Mouse (Mus musculus) kidney, postnatal 36 days (tissue): Measurements from ENCODE around the gene Banp.

Source experiments
- DNase-seq, 2 experiments: peaks; one replicate each; pipeline ENCODE4 v3.0.0; 2021 to 2022; ENCODE audit warnings: mixed read lengths in 2 of 2

Banp gene

DNA sequence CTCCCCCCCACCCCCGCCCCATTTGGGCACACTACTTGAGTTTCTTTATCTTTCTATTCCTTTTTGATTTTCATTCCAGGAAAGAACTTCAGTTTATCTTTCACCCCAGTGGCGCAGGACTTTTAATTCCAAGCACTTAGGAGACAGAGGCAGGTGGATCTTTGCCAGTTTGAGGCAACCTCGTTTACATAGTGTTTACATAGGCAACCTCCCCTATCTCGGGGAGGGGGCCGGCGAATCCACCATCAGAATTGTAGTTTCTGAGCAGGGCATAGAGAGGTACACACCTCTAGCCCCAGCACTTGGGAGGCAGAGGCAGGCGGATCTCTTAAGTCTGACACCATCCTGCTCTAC lies 2.1 kb downstream of the Banp start:
- no peak for DNase-seq

DNA sequence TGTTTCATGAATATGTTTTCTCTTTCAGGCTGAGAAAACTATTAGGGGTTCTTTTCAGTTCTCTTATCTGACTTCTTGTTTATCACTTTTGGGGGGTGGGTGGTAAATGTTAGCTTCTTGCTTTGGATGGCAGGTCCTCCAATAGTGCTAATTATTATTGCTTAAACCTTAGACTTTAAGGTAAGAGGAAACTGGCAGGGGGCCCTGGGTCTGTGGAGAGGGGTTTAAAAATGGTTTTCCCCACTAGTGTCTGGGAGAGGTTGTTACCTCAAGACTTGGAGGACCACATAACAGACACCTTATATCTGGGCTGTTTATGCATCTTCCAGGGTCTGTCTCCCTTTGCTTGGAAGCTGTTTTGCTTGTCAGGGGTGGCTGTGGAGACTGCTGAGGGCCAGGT lies 2.6 kb downstream of the Banp start:
- DNase-seq, result no peak

DNA sequence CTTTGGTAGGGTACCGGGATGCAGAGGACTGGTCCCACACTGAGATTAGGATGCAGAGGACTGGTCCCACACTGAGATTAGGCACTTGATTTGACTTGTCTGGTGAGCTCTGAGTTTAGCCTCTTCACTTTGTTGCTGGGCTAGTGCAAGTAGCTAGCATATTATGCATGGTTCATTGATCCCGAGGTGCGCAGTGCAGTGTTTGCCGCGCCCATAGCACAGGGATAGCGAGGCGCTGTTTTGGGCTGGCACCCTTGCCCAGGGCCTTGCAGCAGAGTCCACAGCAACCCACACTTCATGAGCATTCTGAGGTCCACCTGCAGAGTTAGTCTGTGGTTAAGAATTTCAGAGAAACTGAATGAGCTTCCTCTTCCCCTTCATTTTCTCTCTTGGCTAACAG lies 3.2 kb downstream of the Banp start:
- DNase-seq, result peak; percentile 46 to 68

DNA sequence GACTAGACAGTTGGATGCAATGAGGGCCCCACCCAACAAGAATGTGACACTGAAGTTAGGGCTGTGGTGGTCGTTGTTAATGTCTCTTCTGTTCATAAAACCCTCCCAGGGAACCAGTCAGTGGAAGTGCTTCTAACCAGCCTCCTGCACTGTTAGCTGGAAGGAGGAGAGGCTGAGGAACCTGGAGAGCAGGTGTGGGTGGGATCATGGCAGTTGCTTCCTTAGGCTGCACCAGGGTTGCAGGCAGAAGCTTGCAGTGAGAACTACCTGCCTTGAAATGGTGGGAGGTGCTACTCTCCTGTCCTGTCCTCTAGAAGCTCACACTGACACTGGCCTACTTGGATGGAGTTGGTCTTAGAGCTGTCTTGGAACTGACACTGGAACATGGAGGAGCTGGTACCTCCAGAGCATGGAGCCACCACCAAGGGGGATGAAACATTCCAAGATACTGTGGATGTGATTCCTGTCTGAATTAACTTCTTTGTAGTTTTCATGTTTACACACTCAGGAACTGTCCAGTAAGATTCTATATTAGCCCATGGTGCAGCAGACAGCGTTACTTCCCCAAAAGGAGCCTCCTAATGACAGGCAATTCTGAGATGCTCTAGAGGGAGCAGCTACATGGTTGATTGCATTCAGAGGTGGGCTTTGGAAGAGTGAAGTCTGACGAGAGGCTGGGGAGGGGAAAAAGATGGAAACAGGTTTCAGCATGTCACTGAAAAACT lies 4.4 kb downstream of the Banp start:
- DNase-seq, result no peak

DNA sequence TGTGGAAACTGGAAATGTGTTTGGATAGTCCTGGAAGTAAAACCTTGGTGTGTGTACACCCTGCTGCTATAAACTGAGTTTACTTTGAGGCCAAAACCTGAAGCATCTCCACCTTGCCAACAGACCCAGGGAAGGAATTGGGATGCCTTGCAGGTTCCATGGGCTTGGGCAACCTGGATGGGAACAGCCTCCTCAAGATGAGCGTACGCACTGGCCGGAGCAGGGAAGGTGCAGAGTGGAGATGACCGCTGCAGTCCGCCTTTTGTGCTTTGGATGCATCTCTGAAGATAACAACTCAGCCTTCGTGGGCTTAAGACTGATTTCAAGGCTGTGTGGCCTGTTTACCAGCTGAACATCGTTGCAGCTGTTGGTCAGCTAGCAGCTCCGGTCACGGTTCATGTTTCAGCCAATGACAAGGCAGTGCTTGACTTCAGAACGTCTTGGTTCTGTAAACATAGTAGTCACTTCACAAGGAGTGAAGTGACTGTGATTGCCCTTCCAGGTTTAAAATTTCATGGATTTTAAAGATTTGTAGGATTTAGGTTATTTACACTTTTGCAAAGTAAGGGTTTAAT lies 5.5 kb downstream of the Banp start:
- no peak for DNase-seq

DNA sequence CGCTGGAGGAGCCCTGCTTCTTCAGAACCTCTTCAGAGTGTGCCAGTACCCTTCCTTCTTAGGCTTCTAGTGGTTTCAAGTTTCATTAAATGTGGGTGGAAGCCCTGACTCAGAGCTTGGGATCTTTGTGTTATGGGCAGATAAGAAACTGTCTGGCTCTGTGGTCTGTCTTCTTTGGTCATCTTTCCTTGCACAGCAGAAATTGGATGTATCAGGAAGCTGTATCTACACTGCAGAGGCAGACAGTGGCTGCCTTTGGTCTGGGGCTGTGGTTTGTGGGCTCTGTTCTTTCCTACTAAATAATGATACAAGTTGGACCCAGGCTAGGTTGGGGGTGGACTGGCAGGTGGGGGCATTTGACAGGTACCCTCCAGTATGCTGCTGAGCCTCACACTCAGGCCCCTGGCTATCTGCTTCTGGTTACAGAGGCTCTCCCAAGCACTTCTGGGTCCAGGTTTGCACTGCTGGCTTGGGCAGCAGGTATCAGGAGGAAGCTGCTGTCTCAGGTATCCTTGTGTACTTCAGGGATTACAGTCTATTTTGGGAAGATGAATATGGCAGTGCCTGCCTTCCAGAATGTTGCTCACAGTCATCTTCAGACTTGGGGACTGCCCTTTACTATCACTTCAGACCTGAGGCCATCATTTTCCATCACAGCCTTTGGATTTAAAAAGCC lies 6.4 kb downstream of the Banp start:
- DNase-seq, result no peak

DNA sequence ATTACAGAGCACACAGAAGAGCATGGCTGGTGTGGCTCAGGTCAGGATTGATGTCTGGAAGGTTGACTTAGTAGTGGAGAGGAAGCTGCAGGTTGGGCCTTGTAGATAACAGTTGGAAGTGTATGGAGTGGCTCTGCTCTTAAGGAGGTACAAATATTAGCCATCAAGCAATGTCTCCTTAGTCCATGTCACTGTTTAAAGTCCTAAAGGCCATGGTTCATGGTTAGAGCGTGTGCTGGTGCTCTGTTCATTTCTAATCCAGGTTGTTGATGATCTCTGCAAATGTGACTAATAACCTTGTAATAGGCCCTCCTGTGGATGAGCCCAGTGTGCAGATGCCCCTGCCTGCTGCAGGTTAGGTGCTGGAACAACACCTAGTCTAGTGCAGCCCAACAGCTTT lies 8.8 kb downstream of the Banp start:
- no peak for DNase-seq

DNA sequence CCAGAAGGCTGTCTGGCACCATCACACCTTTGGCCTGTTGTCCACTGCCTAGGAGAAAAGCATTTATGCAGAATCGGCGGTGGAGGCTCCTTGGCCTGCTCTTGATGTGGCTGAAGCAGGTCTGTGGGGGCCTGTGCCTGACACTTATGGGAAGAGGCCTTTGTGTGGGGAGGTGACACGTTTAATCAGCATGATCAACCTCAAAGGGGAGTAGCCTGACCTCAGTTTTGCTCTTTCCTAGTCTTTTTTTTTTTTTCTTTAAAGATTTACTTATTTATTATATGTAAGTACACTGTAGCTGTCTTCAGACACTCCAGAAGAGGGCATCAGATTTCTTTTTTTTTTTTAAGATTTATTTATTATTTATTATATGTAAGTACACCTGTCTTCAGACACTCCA lies 13.3 kb downstream of the Banp start:
- no peak for DNase-seq

DNA sequence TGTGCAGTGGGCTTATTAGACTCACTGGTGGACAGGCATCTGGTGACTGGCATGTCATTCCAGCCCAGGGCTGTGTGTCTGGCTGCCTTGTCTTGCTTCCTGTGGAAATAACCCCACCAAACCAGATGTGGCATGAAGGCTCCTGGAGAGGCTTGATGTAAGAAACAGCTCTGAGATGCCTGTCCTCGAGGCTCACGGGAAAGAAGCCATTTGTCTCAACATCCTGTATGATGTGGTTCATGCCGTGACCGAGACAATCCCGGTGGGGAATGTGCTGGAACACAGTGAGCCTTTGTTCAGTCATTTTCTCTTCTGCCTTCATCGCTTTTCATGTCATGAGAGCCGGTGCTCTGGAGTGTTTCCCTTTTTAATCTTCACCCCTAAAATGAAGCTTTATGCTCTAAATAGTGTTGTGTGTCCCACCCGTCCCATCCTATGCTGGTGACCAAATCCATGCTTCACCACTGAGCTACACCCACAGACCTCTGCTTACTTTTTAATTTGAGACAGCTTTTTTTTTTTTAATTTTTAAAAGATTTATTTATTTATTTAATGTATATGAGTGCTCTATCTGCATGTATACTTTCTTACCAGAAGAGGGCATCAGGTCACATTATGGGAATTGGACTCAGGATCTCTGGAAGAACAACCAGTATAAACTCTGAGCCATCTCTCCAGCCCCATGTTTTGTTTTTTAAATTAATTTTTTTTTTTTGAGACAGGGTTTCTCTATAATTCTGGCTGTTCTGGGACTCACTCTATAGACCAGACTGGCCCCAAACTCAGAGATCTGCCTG lies 15.4 kb downstream of the Banp start:
- peak in 1 of 2 experiments; percentile 19 for DNase-seq

DNA sequence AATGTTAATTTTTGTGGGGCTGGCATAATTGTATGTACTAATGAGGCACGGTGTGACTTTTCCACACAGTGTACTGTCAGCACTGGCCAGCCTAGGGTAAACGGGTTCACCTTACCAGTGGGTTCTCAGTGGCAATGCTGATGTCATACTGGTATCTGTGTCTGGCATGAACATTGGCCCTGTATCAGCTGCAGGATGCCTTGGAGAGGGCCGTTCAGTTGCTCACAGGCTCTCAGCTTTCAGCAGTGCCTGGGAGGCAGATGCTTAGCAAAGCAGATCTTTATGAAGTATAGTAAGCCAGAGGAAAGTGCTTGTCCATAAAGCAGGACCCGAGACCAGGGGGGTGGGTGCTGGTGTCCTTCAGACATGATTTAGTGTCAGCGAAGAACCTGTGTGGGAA lies 16.6 kb downstream of the Banp start:
- no peak for DNase-seq

DNA sequence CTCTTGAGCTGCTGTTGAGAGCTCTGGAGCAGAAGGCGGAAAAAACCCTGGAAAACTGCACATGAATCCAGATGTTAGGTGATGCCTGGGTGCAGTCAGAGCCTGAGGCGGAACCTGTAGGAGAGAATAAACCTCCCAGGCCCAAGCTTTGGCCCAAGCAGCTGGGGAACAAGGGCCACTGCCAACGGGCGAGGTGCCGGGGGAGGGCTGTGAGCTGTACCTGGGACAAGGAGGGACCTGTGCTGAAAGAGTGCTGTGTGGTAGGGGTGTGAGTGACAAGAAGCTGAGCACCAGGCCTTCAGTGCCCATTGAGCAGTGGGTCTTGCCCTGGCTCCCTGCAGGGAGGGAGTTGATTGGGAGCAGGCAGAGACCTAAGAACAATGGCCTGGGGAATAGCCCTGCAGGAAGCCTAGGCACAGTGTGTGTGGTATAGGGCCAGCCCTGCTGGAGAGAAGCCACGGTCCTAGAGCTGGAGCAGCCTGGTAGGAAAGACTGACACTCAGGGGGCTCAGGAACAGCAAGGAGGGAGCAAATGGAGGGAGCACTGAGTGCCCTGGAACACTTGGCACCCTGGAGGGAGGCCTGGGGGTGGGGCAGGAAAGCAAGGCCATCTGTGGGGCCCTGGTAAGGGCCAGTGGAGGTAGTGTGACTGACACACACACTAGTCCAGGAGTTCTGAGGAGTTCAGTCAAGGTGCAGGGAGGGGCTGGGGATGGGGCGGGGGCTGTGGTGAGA lies 17.3 kb downstream of the Banp start:
- DNase-seq, result peak in 1 of 2 experiments; percentile 58

DNA sequence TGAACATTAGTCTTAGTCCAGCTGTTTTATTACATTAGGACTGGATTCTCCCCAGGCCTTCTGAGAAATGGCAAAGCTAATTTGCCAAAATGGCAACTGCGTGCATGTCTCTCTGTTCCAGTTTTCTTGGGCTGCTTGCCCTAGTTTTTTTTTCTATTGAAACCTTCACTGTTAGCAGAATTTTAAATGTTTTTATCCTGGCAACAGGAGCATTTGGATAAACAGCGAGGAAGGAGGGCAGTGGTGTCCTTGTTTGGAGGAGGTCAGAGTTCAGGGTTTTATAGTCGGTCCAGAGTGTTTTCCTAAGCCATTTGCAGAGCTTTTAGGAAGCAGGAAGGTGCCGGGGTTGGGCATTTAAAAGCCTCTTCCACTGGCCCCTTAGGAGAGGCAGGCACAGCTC lies 18.4 kb downstream of the Banp start:
- DNase-seq, result peak; percentile 38 to 63

DNA sequence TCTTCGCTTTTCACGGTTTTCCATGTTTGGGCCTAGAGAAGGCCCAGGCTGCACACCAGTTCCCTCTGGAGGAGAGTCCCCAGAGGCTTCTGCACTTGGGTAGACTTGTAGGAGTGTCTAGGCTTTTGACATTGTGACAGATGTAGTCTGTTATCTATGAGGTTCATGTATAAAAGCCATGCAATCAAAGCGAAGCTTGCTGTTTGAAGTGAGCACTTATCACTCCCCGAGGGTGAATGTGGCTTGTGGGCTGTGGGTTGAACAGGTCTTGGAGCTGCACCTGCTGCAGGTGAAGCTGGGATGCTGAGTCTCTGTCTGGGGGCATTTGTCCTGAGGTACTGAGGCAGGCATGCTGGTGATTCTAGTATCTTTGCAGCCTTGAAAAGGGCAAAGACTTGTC lies 19.0 kb downstream of the Banp start:
- no peak for DNase-seq

DNA sequence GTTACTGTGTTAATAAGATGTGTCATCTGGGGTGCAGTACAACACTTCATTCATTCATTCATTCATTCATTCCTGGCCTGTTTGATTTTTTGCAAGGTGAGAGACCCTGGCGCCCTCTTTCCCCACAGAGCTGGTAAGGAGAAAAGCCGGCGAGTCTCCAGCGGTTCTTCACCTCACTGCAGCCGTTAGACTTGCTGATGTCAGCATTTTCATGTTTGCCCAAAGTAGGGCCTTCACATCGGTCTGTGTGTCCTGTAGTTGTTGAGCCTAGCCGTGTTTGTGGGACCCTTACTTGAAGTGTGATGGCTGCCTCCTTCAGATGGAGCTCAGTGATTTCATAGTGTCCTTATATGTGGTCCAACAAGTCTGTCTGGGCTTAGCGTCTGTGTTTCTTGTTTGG lies 20.7 kb downstream of the Banp start:
- no peak for DNase-seq

DNA sequence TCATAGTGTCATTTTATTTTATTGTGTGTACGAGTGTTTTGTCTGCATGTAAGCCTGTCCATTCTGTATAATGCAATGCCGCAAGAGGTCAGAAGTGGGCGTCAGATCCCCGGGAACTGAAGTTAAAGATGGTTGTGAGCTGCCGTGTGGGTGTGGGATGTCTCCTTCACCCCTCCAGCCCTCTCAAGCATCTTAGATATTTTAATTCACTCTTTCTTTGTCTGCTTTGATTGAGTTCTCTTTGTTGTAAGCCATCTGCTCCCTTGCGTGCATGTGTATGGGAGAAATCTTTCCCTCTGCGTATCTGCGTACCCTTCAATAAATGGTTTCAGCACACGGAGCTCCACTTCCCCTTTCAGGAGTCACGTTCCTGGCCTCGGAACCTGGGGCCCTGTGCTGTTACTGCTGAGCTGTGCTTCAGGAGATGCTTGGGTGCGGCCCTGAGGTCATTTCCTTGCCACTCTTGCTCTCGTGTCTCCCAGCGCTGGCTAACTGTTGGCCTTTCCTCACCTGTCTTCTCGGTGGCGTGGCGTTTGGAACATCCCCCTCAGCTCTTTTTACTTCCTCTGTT lies 22.0 kb downstream of the Banp start:
- no peak for DNase-seq

DNA sequence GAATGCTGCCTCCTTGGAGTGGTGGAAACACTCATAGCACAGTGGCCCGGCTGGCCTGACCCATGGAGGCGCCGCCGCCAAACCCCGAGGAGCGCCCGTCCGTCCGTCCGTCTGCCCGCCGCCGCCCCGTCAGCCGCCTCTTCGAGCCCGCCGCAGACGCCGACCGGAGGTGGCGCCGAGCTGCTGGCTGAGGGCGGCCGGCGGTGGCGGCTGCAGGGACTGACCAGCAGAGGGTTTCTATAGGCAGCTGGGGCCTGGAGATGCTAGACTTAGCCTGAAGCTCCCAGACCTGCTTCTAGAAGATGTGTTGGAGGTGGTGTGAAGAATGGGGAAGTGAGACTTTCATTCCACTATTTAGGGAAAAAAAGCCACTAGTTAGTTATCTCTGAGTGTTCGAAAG lies 24.4 kb downstream of the Banp start:
- no peak for DNase-seq

DNA sequence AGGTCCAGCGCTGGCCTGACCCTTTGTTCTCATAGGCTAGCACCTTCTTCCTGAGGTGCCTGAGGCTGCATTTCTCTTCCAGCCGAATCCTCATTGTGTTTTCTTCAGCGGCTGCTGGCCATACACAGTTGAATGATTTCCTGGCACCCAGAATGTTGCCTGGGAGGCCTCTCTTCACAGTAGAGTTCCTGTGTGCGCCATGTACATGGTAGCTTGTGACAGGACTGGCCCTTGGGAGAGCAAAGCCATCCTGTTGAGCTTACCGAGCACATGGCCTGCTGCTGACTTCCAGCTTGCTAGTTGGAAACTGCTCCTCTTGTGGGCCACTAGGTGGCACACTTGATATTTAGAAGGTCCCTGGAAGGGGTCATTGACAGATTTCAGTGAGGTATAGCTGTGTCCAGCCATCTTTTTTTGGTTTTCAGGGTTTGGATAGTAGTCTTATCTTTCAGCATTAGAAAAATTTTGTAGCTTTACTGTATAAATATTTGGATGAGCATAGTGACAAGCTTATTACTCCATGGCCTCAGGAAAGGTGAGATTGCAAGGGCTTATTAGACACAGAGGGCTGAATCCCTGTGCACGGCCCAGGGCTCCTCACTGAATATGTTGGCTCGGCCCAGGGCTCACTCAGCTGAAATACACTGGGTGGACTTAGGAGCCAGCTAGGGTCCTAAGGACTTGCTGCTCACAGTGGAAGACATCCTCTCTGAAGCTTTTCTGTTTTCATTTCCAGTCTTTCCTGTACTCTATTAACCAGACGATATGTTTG lies 28.5 kb downstream of the Banp start:
- peak; percentile 61 to 72 for DNase-seq

DNA sequence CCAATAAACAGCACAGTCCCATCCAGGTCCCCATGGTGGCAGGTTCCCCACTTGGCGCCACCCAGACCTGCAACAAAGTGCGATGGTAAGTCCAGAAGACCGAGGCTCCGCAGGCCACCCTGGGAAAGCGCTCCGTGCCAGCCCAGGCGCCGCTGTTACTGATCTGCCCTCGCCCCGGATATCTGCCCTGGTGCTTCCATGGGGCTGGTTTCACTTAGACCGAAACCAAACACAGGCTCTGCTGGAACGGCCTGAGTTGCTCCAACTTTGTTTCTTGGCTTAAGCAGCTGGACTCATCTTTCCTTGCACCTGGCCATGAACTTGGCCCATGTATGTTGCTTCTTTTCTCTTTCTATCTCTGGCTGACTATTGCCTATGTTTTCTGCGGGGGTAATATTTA lies 29.1 kb downstream of the Banp start:
- DNase-seq, result no peak

DNA sequence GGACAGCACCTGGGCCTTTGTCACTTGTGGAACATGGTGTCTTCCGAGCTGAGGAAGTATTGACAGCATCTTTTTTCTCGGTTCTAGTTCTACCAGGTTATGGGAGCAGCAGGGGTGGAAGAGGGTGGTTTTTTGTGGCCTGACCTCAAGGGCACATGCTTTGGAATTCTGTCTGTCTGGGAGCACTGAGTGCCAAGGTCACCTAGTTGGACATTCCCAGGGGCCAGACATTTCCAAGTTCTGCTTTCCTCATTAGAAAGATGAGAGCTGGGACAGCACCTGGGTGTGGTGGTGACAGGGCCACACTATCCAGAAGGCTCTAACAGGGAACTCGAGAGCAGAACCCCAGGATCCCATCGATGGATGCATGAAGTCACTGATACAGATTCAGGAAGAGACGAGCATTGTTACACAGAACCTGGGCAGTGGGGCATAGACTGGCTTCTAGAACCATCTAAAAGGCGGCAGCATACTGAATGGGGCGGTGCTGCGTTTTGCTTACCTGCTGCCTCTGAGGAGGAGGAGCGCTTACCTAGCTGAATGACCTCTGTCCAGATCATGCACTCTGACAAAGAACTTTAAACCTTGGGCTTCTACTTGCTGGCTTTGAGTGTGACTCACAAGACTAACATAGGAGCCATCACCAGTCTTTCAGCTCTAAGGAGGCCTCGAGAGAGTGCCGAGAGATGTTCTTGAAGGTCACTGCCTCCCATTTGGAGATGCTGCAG lies 31.4 kb downstream of the Banp start:
- DNase-seq, result peak; percentile 51 to 62

DNA sequence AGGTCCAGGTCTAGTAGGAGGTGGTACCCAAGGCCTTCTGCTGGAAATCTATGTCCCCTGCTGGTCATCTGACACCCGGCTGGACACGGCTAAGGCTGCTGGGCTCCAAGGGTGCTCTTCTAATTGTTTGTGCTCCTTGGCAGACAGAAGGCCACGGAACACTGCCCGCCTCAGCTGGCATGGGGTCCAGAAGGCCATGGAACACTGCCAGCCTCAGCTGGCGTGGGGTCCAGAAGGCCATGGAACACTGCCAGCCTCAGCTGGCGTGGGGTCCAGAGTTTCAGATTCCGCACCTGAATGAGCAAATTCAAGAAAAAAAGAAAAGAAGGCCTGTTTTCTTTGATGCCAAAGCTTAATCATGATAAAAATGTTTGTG lies 32.0 kb downstream of the Banp start:
- peak; percentile 87 for DNase-seq

DNA sequence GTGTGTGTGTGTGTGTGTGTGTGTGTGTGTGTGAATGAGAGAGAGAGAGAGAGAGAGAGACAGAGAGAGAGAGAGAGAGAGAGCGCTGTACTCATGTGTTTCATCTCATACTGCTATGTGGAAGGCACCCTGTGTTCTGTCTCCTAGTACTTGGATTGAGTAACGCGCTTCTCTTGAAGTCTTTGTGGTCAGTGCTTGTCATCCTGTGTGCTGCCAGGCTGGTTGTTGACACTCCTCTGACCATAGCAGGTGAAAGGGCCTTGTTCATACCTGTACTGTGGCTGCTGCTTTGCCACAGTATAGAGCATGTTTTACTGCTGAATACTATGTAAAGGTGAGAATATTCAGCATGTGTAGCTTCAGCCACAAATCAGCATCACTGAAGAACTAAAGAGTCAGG lies 36.1 kb downstream of the Banp start:
- no peak for DNase-seq
